Mouse (Mus musculus) G1E (cell line): ENCODE data around the gene Map3k15.

ENCODE experiments used
- CTCF ChIP-seq: IDR thresholded peaks from 2 replicates; pipeline ENCODE4 v1.5.1; 2012; ENCODE audit warnings: low read depth, low read length, inconsistent platforms, mixed read lengths
- GATA1 ChIP-seq: IDR thresholded peaks from 2 replicates; pipeline ENCODE4 v1.6.1; 2012; ENCODE audit warnings: borderline replicate concordance, low read length, inconsistent platforms, mixed read lengths

GRCm38 (mm10) chrX:160136153-160136552 is 147.9 kb downstream of the Map3k15 start:
- TF ChIP-seq GATA1, result no peak
- no peak for TF ChIP-seq CTCF
